Mouse (Mus musculus) retina, postnatal 1 day (tissue): ENCODE measurements at regions not wholly inside any gene's neighbourhood (a gene's known extent, or its start where the extent isn't known, plus 50 kb on each side); places are given as distances from the start of the nearest gene placed in this dataset.
"Not testable (repeated sequence)": the region's sequence is repeated elsewhere in the genome, so short reads cannot be mapped to it uniquely, and the experiment has no call there.

Experiments
- DNase-seq: peaks from one replicate; pipeline ENCODE4 v3.0.0-alpha.2; 2012

DNA sequence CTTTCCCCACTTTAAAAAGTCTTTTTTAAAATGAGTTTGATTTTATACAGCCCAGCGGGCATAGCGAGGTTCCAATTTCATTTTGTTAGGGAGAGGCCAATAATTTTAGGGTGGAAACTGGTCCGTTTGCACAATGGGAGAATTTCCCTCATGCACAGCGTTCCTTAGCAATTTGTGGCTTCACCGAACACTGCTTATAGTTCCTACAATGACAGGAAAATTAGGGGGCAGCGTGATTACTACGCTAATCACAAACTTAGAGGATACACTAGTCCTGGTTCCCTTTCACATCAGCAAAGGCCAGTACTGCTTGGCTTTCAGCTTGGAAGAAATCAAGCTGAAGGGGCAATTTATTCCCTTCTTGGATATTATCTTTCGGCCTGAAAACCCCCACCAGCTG lies 745.1 kb upstream of the Gm19410 start:
- DNase-seq: no peak

DNA sequence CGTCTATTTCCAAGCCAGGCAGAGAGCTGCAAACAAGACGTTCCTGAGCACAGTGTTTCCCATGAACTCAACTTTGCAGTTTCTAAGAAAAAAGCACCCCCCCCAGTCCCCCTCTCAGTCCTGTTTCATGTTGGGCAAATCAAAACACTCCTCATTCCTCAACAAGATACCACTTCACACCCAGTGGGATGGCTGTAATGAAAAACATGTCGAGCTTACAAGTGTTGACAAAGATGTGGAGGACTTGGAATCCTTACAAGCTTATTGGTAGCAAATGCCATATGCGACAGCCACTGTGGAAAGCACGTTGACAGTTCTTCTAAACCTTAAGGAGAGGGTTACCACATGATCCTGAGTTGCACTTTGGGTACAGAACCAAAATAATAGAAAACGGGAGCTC lies 742.9 kb upstream of the Gm19410 start:
- DNase-seq: no peak

DNA sequence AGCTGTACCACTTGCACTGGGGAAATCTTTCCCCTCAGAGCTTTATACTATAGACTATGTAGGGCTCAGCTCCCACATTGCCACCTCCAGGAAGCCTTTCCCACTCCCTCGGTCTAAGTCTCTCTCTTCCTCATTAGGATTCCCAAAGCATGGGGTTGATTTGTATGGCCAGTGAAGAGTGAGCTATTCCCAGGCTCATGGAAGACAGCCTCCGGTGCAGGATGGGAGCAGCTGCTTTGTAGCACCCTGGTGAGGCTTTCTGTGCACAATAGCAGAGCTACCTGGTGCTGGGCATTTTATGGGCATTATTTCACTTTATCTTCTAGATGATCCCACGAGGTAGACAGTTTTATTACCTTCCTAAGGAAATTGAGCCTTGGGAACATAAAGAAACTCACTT lies 717.8 kb upstream of the Gm19410 start:
- no peak for DNase-seq

DNA sequence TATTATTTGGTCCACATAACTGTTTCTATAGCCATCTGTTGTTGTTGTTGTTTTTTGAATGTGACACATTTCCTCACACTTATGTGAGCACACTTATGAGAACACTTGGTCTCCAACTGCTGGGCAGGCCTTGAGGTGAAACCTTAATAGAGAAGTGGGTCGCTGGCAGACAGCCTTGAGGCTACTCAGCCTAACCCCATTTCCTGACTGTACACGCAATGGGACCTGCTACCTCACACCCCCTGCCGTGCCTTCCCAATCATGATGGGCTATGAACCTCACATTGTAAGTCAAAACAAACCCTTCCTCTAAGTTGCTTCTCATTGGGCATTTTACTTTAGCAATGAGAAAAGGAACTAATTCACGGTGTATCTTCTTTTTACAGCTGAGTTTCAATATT lies 712.1 kb upstream of the Gm19410 start:
- DNase-seq: no peak

DNA sequence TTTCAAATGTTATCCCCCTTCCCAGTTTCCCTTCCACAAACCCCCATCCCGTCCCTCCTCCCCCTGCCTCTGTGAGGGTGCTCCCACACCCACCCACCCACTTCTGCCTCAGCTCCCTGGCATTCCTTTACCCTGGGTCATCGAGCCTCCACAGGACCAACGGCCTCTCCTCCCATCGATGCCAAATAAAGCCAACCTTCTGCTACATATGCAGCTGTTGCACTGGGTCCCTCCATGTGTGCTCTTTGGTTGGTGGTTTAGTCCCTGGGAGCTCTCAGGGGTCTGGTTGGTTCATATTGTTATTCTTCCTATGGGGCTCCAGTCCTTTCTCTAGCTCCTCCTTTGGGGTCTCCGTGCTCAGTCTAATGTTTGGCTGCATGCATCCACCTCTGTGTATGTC lies 704.5 kb upstream of the Gm19410 start:
- DNase-seq: no peak

DNA sequence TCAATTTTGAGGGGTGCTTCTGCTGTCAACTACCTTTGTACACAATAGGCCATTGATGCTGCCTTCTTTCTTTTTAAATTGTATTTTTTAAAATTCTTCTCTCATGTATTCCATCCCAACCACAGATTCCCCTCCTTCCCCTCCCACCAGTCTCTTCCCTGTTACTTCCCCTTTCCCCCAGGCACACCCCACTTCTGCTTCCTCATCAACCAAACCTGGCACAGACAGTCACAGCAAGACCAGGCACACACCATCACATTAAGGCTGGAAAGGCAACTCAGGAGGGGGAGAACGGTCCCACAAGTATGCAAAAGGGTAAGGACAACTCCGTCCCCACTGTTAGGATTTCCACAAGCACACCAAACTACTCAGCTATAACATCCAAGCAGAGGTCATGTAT lies 697.4 kb upstream of the Gm19410 start:
- DNase-seq: no peak

DNA sequence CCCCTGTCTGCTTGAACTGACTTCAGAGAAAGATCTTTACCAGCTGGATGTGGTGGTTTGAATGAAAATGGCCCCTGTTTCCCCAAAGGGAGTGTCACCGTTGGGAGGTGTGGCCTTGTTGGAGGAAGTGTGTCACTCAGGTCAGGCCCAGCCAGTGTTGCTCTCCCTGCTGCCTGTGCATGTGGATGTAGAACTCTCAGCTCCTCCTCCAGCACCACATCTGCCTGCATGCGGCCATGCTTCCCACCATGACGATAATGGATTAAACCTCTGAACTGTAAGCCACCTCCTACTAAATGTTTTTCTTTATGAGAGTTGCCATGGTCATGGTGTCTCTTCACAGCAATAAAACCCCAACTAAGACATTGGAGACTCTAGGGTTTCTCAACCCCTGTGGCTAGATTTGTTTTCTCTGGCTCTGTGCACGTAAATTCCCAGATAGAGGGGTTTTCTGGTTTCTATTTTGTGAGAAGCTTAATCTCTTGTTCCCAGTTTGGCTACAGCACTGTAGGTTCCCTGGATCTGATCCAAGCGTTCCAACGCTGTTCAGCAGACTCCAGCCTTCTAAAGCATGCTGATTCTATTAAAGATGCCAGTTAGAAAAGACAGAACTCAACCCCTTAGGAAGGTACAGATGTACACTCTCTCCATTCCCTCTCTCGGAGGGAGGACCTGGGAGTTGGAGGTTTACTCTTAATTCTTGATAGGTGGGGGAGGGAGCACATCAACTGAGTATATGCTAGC lies 695.2 kb upstream of the Gm19410 start:
- DNase-seq: no peak

DNA sequence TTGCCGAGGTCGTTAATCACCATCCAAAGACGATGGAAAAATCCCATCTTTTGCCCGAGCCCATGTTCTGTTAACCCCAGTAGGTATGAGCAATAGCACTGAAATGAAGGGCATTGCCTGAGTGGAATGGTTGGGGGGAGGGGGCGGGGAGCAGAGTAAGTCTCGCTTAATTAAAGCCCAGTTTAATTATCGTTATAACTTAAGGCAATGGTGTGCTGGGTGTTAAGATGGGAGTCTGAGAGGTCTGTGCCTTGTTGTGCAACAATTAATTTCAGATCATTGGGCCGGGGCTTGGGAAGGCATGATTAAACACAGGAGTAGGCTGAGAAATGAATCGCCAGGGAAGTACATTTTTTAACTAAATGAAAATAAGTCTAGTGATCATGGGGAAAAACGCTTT lies 689.6 kb upstream of the Gm19410 start:
- no peak for DNase-seq

DNA sequence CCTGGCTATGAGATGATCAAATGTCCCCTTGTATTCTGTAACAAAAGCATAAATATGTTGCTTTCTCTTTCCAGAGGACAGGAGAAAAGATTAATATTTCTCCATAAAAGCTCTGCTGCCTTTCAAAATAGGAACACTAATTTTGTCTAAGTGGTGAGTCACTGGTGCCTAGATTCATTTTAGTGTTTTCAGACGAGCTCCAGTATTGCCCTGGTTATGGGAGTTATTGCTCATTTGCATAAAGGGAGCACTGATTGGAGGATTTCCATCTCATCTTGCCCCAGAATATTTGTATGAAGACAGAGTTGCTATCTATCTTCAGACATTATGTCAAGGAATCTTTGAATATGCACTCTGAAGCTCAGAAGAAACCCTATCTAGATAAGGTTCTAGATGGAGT lies 682.4 kb upstream of the Gm19410 start:
- no peak for DNase-seq

DNA sequence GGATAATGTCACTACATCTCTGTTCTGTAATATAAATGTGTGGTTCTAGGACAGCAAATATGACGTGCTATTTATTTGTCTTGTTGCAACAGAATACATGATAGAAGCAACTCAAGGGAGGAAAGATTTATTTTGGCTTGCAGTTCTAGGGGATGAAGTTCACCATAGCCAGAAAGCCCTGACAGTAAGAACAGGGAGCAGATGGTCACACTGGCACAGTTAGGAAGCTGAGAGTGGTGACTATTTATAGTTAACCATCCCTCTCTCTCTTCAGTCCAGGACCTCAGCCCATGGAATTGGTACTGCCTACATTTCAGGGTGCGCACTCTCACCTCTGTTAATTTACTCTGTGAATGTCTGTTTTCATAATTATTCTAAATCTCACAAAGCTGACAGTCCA lies 678.5 kb upstream of the Gm19410 start:
- no peak for DNase-seq

DNA sequence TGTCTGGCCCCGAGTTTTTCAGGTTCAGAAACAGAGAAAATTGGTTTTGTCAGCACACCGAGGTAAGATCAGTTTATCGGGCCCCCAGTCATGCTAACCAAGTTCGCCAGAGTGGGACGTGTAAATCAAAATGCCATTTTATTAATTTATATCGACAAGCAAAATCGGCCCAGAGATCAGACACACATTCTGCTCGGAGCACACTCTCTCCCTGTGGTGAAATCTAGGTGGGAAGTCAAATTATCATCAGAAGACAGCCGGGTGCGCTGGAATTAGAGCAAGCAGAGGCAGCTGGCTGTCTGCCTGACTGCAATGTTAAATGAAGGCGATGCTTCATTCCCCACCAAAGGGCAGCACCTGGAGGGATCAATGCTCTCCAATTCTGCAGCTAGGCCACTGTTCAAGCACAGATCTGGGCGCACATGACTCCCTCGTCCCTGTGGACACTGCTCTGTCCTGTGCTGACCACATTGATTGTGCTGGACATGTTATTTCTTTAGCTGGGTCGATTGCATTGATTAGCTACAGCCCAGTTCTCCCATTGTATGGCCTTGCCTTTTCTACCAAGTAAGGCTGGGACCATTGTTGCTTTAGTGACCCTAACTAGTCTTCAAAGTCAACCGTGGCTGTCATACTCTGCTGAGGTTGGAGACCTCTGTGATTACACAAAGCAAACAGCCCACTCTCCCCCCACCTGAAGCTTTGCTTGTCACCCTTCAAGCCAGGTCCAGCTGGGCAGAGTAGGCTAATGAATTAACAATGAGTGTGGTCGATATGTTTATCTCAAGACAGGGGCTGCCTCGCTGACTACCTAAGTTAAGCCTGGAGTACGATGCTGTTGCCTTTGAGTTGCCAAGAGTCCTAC lies 677.0 kb upstream of the Gm19410 start:
- no peak for DNase-seq

DNA sequence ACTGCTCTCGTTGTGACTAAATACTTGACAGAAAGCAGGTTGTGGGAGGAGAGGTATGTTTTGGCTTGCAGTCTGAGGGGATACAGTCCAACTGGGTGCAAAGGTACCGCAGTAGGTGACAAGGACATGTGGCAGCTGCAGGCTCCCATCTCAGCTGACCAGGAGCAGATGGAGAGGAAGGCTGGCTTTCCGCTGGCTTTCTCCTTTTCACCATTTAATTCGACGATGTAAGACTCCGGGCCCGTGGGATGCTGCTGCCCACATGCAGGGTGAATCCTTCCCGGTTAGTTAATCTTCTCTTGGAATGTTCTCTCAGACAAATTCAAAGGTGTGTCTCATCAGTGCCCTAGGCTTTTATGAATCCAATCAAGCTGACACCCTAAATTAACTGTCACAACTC lies 676.1 kb upstream of the Gm19410 start:
- DNase-seq: no peak

DNA sequence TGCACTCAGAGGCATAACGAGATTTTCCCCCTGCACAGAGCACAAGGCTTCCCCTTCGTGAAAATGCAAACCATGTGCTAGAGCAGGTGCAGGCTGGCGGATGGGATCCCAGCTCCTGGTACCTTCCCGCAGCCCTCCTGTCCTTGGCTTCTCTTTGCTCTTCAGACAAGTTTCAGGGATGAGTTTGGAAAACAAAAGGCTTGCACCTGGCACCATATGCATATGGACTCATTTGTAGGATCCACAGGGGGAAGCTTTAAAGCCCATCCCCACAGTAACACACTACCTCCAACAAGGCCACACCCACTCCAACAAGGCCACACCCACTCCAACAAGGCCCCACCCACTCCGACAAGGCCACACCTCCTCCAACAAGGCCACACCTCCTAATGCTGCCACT lies 663.9 kb upstream of the Gm19410 start:
- no peak for DNase-seq

DNA sequence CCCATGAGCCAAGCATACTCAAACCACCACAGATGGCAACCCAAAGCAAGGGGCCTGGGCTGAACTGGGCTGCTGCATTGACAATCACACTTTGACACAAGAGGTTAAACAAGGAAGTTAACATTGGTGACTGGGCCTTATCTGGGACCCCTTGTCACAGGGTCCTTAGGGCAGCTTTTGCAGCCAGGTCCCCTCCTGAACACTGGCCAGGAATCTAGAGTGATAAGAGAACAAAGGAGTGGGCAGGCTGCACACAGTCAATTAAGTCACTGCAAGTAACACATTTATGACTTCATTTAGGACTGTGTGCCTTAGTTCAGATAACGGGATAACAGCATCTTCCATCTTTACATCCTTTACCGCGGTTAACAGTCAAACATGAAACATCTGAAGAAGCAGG lies 663.5 kb upstream of the Gm19410 start:
- not testable (repeated sequence) for DNase-seq

DNA sequence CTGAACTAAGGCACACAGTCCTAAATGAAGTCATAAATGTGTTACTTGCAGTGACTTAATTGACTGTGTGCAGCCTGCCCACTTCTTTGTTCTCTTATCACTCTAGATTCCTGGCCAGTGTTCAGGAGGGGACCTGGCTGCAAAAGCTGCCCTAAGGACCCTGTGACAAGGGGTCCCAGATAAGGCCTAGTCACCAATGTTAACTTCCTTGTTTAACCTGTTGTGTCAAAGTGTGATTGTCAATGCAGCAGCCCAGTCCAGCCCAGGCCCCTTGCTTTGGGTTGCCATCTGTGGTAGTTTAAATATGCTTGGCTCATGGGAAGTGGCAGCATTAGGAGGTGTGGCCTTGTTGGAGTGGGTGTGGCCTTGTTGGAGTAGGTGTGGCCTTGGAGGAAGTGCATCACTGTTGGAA lies 661.1 kb upstream of the Gm19410 start:
- not testable (repeated sequence) for DNase-seq

DNA sequence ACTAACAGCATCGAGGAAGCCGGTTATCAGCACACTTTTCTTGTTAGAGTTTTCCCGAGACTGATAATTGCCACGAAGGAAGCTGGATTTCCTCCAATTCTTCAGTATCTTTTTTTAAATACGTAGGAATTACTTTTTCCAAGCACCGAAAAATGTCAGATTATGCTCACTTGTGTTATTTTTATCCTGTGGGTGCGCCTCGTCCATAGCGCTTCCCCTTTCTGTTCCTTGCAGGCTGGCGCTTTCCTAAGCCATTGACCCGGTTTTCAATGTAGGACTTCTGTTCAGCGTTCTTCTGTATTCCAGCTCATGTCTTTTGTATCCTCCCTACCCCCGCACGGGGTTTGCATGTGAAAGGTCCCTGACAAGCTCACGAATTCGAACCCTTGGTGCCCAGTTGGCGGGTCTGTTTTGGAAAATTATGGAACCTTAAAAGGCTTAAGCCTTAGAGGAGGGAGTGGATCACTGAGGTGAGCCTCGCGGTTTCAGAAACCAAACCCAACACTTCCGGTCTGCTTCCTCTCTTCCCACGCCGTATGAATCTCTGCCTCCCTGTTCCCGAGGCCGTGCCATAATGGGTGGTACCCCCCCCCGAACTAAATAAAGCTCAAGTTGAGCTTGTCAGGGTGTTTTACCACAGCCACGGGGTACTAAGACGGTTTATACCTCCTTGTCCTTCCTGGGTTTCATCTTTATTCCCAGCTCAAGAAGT lies 655.9 kb upstream of the Gm19410 start:
- no peak for DNase-seq

DNA sequence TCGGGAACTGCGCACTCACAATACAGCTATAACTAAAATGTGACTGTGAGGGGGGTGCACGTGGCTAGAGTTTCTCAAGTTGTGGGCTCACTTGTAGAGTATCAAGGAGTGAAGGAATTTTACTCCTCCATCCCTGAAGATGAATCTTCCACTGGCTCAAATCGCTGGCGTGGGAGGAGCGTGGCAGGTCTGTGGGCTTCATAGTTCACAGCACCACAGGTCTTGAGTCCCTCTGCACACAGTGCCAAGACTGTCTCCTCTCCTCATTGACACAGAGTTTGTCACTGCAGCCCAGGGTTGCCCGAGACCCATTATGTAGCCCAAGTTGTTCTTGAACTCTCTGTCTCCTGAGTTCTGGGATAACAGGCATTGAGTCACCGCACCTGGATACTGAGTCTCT lies 655.3 kb upstream of the Gm19410 start:
- no peak for DNase-seq

DNA sequence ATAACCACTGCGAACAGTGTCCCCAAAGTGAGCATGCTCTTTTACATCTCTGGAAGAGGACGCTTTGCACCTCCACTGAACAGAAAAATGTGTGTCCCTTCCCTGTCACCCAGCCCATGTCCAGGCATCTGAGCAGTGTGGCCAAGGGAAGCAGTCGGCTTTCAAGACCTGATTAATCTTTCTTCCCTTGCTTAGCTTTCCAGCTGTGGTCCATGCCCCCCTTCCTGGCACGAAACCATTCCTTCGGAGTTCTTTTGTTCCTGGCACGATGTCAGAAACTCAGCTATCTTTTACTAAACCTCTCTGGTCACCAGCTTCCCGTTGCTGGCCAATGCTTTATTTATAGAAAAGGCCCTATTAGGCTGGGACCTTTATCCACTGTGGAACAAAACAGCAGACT lies 654.5 kb upstream of the Gm19410 start:
- no peak for DNase-seq

DNA sequence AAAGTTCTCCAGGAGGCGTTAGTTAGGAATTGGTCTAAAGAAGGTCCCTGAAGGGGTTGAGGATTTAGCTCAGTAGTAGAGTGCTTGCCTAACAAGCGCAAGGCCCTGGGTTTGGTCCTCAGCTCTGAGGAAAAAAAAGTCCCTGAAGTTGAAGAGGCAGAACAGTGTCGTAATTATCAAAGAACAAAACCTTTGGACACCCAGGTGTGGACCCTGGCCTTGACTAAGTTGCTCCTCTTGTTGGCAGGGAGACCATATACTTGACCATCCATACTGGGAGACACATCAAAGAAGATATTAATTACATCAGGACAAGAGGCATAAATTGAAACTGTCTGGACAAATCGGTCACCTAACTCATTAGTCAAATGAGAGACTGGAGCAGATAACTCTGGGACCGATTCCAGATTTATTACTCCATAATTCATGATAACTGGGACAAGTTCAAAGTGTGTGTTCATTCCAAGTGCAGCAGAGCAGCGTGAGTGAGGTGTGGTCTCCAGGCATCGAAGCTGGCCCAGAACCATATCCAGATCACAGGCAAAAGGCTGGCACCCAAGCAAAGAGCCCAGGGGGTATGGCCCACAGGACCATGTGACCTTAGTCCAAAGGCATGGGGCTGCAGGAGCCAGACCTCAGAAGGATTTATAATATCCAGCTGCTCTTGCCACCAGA lies 652.9 kb upstream of the Gm19410 start:
- DNase-seq: peak; percentile 35

DNA sequence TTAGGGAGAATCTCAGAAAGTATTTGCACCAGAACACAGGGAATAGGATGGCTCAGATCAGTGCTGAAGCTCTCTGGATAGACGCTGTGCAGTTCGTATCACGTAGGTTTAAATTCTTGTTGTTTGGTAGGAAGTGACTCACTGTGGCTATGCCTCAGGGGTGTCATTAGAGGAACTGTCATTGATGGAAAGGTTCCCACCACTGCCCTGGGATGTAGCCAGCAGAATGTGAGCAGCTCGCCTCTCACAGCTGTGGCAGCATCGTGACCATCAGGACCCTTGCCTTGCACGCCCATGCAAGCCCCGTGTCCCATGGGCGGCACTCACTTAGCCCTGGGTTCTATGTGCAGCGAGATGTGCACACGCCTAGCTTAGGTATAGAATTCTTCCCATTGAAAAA lies 651.6 kb upstream of the Gm19410 start:
- peak; percentile 27 for DNase-seq

DNA sequence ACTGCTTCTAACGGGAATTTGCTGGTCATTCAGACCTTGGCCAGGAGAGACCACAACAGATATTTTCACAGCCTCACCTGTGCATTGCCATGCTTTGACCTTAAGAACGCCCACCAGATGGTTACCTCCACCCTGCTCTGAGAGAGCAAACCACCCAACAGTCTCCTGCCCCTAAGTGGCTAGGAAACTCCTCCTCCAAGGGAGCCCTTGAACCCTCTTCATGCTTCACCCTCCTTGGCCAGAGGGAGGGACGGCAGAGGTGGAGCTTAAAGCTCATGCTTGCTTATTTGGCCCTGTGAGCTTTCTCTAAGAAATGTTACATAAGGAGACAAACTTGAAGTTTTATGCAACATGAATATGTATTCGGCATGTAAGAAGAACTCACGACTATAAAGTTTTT lies 645.0 kb upstream of the Gm19410 start:
- DNase-seq: no peak

DNA sequence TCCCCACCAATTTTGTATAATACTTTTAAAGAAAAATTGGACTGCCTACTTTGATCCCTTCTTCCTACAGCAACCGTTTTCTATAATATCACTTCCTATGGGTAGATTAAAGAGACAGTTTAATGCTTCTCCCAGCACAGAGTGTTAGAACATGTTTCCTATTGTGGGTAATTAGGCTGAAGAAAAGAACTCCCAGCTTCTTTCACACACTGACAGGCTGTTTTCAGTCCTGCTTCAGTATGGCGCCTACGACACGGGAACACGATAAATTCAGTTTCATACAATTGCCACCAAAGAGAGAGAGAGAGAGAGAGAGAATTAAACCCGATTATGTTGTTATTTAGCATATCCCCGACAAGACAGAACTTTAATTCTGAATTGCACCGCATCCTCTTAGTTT lies 644.5 kb upstream of the Gm19410 start:
- no peak for DNase-seq

DNA sequence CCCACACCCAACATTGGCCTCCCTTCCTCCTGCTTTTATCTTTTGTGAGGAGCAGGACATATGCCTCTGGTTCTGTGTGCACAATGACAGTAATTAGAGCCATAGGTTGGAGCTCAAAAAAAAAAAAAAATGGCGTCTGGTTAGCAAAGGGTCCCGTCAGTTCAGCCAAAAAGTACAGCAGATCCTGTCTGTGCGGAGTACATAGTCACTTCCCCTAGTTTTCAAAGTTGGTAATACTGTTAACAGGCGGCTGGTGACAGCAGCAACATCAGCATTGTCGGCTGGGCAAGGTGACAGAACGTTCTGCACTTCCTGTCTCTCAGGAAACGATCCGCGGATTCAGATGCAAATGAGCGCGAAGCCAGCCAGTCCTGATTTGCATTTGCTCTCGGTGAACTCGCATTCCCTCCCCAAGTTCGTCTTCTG lies 642.4 kb upstream of the Gm19410 start:
- peak; percentile 50 for DNase-seq
